Mouse (Mus musculus) urinary bladder, postnatal 10 days (tissue): ENCODE results near the gene Gm10139.
"Not testable (repeated sequence)": the region's sequence is repeated elsewhere in the genome, so short reads cannot be mapped to it uniquely, and the experiment has no call there.

Experiments used
- DNase-seq: peaks from one replicate; pipeline ENCODE4 v3.0.0; 2022; ENCODE audit warnings: low spot score

Gm10139 gene

GRCm38 (mm10) chr13:65512378-65512777, at the start of gene Gm10139:
Gene Gm10139, plus strand, starts transcription at chr13:65512678.
- not testable (repeated sequence) for DNase-seq

DNA sequence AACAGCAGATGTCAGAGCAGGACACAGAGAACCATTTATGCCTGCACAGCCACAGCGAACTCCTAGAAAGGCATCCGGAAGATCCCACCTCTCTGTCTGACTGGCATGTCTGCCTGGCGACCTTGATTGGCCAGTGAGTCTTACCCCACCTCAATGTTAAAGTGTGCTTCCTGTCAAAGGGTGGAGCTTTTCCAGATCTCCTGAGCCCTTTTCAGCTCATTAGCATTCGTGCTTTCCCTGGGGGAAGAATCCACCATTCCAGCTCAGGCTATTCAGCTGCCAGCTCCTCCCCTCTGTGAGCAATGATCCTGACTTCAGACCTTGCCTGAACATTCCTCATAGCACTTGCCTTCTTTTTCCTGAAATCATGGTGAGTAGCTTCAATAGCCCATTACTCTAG, 45.2 kb downstream of the Gm10139 start:
- DNase-seq: not testable (repeated sequence)
